Mouse (Mus musculus): Measurements from ENCODE around the gene Tcaf3.
A peak's percentile ranks its signal among the peaks of the same experiment; 100 is the strongest.

The Tcaf3 gene

GRCm38 (mm10) chr6:42542036-42543031 is 55.2 kb downstream of the Tcaf3 start:
- peak; percentile 26 to 50 for DNase-seq

GRCm38 (mm10) chr6:42540681-42541080 is 56.8 kb downstream of the Tcaf3 start:
- no peak for DNase-seq

- DNase-seq, result no peak
Measured at GRCm38 (mm10) chr6:42539711-42540110, 57.8 kb downstream of the Tcaf3 start.

Measured in lung, adult 18-20 months (tissue).